Mouse (Mus musculus) cerebellum, adult 11-12 months (tissue): ENCODE data around the gene Wbp1l.

Experiments used
- DNase-seq: peaks from one replicate; pipeline ENCODE4 v3.0.0; 2022

Wbp1l gene

DNA sequence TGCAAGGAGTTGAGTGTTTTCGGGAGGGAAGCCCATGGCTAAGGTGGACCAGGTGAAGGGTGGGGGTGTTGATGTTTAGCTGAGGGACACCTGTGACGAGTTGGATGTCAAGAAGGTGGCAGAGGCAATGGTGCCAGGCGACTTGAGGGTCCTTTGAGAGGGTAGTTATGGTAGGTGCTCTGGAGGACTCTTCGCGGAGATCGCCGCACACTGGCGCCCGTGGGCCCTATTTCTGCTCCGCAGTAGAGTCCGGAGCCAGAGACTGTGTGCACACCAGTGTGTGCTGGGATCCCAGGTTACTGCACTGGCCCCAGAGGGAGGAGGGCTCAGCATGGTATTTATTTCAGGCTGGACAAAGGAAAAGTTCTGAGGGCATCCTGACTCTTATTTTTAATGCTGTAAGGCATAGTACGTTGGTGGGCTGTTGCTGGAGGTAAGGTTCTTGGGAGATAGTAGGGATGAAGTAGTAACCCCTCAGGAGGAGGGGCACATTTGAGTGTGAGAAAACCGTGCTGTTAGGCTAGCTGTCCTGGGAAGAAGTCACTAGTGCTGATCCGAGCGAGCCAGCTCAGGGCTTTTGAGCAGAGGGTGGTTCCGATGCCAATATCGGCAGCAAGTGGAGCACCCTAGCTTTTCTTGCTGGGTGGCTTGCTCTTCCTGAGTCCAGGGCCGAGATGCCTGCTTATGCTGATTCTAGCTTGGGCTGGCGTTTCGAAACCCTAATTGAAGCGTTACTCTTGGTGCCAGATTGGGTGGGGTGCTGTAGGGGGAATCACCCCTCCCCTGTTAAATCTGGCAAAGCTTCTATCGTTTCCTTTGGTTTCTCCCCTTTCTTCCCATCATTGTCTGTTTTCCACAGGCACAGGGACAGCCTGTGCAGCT lies 732 bp downstream of the Wbp1l start:
- peak; percentile 32 for DNase-seq

DNA sequence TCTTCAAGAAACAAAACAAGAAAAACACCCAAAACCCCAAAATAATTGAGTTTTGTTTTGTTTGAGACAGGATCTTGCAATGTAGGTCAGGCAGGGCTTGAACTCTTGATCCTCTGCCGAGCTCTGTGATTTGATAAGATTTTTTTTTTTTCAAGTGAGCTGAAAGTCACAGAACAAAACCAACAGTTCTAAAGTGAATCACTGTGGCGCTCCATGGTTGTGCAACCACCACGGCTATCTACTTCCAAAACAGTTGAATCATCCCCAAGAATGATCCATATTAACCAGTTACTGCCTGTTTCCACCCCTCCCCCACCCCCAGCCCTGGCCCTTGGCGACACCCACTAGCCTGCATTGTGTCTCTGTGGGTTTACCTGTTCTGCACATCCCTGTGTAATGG lies 1.5 kb downstream of the Wbp1l start:
- DNase-seq, result no peak

- DNase-seq, result no peak
Measured at GRCm38 (mm10) chr19:46601491-46601890, 2.6 kb downstream of the Wbp1l start.

- no peak for DNase-seq
Measured at GRCm38 (mm10) chr19:46602406-46602805, 3.5 kb downstream of the Wbp1l start.

DNA sequence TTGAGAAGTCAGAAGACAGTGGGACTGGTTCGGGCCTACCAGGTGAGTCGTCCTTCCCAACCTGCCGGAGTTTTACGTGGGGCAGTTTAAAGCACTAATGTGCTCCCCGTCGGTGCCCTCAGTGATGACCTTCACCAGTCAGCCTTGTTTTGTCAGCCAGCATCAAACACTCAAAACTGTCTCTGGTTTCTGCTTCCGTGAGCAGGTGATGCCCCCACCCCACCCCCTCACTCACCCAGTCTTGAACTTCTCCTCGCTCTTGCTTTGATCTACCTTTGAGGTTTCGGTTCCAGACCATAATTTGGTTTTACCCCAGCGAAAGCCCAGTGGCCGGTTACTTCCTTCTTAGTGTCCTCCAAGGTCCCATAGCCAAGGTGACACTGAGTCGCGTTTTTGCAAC lies 7.8 kb downstream of the Wbp1l start:
- no peak for DNase-seq

GRCm38 (mm10) chr19:46607424-46607823 lies 8.5 kb downstream of the Wbp1l start:
- DNase-seq, result no peak

DNA sequence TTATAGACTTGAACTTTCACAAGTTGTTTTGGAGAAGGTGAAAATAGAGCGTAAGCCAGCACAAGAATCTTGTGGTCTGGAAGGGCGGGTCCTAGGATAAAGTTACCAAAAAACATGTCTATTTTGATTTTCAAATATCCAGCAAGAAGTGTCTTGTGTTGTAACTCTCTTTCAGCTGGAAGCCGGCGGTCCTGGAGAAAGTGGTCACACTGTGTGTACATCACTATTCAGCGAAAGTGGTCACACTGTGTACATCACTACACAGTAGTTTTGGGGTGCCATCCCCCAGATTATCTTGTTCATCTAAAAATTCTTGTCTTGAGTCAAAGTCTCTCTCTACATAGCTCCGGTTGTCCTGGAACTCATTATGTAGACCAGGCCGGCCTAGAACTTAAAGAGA lies 9.3 kb downstream of the Wbp1l start:
- DNase-seq, result no peak

DNA sequence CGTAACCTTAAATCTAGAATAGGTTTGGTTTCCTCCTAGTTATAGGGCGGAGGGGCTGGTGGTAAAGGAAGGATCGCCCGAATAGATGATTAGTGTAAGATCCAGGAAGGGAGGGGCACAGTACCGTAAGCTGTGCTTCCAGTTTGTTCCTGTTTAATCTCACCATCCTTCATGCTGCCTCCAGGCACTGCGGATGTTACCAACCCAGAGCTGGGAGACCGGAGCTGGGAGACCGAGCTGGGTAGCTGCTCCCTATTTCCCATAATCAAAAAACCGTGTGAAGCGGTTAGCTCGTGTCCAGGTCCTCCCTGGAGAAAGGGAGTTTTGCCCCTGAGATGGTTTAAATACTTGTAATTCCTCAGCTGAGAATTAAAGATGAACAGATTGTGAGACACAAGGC lies 17.5 kb downstream of the Wbp1l start:
- no peak for DNase-seq

DNA sequence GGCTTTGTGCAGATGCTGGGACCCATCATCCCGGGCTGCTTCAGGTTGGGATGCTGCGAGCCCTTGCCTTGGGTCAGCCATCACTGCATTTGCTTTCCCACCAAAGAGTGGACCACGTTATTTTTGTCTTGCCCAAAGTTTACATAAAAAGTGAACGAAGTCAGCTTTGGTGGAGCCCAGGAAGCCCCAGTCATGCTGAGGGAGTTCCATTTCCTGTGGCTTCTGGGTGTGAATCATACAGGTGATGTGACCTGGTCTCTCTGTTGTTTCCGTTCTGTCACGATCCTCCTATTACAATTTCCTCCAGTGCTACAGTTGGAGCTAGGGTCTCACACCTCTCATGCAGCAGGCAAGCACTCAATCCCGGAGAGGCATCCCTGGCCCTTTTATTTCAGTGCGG lies 18.5 kb downstream of the Wbp1l start:
- DNase-seq, result no peak

- DNase-seq, result no peak
Measured at GRCm38 (mm10) chr19:46618322-46618721, 19.4 kb downstream of the Wbp1l start.

GRCm38 (mm10) chr19:46619001-46619400 lies 20.1 kb downstream of the Wbp1l start:
- peak; percentile 33 for DNase-seq

DNA sequence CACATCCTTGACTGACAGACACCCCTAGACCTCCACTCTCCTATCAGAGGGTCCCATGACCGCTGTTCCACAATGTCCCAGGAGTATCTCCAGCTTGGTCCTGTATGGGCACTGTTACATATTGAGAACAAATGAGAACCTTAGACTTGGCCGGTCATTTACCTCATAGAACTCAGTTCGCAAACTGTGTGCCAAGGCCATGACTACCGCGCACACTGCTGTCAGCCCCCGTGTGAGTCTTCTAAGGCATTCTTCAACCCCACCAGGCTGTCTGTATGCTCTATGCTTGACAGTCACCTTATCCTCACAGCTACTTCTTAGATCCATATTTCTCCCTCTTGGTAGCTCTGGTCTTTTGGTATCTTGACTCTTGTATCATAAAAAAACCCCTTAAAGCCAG lies 20.6 kb downstream of the Wbp1l start:
- no peak for DNase-seq

- no peak for DNase-seq
Measured at GRCm38 (mm10) chr19:46620016-46620808, 21.3 kb downstream of the Wbp1l start.

- no peak for DNase-seq
Measured at GRCm38 (mm10) chr19:46621236-46622183, 22.6 kb downstream of the Wbp1l start.

DNA sequence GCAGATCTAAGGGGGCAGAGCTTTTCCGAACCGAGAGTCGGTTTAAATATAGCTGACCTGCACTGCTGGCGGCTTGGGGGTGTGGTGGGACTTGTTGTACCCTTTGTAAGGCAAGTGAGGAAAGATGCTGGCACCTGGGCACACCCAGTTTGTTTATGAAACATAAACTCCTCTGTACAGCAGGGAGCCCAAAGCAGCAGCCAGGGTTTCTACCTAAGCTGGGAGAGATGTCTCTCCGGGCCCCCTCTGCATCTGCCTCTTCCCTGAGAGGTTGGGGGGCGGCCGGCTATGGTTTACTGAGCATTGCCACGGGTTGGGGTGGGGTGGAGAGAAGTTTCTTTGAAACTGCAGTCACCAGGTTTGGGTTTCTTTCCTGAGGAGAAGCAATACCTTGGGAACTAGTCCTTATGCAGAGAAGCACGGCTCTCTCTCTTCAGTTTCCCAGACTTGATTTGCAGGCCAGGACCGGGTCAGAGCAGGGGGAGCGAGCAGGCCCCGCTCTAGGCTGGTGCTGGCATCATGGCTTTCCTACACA lies 23.8 kb downstream of the Wbp1l start:
- DNase-seq, result no peak

DNA sequence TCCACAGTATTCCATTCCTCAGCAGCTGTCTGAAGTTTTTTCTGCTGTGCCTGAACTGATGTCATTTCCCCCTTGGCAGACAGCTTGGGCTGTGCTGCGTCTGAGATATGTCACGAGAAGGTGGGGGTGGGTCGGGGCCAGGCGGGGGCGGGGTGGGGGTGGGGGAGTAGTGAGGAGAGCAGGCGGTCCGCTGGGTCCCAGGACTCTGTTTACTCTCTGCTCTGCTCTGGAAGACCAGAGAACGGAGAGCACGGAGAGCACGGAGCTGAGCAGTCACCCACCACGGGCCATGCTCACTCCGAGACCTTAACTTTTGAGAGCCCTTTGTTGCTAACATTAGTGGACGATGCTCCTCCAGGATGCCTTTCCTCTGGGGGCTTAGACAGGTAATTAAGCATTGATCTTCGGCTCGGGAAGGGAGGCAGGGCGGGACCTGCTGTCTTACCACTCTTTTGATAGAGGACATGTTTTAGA lies 24.3 kb downstream of the Wbp1l start:
- DNase-seq, result no peak

DNA sequence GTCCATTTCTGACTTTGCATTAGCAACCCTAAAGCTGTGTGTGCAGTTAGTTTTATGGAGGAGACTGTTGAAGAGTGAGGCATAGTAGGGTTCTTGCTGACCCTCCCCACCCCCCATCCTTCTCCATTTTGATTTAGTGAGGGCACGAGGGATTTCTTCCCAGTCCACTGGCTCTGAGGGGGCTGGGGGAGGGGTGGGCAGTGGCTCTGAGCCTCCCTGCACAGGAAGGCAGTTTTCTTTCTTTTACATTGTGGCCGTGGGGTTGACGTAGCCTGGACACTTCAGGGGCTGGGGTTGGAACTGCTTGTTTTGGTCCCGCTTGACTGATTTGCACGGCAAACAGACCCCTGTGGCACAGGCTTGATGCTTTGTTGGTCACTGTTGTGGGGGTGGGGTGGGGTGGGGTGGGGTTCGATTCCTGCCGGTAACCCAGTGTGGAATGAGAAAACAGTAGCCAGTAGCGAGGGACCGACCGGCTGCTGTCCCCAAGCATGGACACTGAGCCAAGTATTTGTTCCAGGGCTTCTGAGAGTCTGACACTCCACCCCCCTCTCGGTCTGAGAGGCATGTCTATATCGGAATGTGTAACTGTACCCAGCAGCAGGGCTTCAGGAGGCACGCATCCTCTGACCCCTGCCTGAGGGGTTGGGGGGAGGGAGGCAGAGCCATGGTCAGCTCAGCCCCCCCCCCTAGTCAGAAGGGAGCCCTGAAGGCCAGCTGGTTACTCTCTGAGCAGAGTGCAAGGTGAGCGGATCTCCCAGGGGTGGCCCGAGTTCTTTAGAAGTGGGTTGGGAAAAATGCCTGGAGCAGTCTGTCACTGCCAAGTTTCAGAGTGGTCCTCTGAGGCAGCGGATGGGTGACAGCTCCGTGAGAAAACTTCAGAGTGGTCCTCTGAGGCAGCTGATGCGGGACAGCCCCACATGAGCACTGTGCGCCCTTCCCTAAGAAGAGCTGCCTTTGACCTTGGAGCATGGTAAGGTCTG lies 25.2 kb downstream of the Wbp1l start:
- peak; percentile 36 for DNase-seq

DNA sequence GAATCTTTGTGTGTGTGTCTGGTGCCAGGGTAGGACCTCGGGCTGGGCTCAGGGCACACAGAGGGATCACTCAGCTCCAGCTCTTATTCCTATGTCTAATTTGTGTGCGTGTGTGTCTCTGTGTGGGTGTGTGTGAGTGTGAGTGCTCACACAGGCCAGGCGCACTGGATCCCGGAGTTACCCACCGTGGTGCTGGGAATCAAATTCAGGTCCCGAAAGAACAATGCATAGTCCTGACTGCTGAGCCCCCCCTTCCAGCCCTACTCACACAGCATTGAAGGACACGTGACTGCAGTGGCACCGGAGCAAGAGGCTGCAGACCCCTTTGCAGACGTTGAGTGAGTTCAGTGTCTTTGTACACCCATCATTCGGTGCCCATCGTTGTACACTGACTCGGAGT lies 26.1 kb downstream of the Wbp1l start:
- DNase-seq, result no peak

- DNase-seq, result no peak
Measured at GRCm38 (mm10) chr19:46625519-46625918, 26.6 kb downstream of the Wbp1l start.

DNA sequence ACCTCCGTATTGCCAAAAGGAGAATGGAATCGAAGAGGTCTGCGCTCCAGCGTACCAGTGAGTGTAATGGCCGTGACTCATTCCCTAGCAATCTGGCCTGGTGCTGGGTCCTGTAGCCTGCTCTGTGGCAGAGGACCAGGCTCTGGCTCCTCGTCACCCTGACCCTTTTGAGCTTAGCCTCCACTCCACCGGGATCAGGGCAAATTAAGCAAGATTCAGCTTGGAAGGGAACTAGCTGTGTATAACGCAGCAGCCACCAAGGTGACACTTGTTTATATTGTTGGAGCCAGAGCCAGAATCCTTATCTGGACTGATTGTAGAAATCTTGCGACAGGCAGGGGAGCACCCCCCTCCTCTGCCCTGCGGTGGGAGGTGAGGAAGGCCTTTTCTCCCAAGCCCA lies 29.5 kb downstream of the Wbp1l start:
- no peak for DNase-seq

GRCm38 (mm10) chr19:46629807-46630206 lies 30.9 kb downstream of the Wbp1l start:
- DNase-seq, result no peak
